Mouse (Mus musculus): Measurements from ENCODE around the gene Lrp2bp.

DNA sequence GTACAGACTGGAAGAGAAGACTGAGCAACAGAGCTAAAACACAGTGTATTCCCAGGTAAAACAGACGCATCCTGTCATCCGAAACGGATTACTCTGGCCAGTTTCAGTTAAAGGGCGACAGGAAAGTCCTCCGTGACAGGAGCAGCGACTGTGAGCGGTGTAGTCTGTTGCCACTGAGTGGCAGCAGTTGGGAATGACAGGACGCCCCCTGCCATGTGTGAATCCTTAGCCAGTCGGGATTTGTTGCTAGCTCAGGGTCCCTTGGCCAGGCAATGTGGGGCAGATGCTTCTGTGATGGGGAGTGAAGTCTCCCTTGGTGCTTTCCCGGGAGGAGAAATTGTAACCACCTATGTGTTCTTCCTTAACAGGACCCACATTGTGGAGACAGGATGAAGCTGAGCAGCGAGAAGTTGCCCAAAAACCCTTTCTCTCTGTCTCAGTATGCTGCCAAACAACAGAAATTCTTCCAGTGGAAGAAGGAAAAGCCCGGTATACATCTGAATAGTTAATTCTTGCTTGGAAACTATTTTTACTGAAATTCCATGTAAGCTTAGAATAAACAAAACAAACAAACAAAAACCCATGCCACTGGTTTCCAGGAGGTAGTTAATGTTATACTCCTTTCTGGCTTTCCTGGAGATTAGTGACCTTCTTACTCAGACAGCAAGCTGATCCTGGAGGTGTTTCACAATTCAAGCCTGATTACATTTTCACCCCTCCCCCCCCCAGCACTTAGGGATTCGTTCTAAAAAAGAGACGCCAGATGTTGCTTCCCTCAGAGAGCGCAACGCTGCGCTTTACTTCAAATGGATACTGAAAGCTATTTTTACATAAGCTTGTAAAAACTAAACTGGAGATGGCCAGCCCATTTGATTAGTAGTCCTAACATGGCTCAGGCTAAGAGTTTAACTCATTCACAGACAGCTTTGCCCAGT, 11.9 kb downstream of the Lrp2bp start:
- TF ChIP-seq POLR2A (IDR thresholded peaks at IDR 0.05; ENCODE audit: insufficient read depth, low read length) (no peak), CTCF (IDR thresholded peaks at IDR 0.05; ENCODE audit: low read depth, low read length) (peak; percentile 45), EP300 (IDR thresholded peaks at IDR 0.05; ENCODE audit: insufficient read depth, low read depth, low read length) (no peak)

All from ES-Bruce4 (cell line).